Mouse (Mus musculus) bone marrow, adult 2 months (tissue): ENCODE measurements around the gene Bcar3.

Source experiments
- CTCF ChIP-seq: fragments of 200-500 bp; IDR thresholded peaks from 2 replicates; pipeline ENCODE4 v1.5.1; 2011; ENCODE audit warnings: low read length, control low read depth; ENCODE audit not compliant: control insufficient read depth, insufficient read depth
- POLR2A ChIP-seq: fragments of 200-500 bp; IDR thresholded peaks from 2 replicates; pipeline ENCODE4 v1.6.1; 2011; ENCODE audit warnings: low read depth, mild to moderate bottlenecking, control low read depth, low read length, borderline replicate concordance; ENCODE audit not compliant: control insufficient read depth

GRCm38 (mm10) chr3:122420410-122420774, 126.5 kb downstream of the Bcar3 start:
- TF ChIP-seq POLR2A = no peak
- no peak for TF ChIP-seq CTCF
